Mouse (Mus musculus): ENCODE measurements at regions not wholly inside any gene's neighbourhood (a gene's known extent, or its start where the extent isn't known, plus 50 kb on each side); places are given as distances from the start of the nearest gene placed in this dataset.
A peak's percentile ranks its signal among the peaks of the same experiment; 100 is the strongest.

DNA sequence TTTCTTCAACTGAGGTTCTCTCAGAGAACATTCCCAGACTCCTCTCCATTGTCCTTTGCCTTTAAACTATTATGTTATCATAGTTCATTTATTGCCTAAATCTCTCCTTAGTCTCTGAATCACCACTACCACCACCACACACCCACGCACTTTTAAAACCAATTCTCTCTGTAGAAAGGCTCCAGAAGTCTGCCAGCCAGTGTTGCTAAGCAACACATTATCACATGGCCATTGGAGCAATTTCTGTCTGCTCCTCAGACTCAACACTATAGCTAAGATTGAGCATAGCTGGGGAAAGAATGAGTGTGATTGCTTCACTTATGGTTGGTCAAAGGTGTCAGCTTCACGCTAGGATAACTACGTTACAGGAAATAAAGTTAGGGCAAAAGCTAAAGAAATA is 59.3 kb downstream of the Trap1a start:
- H3K4me3 ChIP-seq (ENCODE audit: low read depth, low read length): no peak overlapping the region
- H3K9ac ChIP-seq (ENCODE audit: low read length): no peak overlapping the region
- no peaks in the 10 kb centered on the region for H3K36me3 ChIP-seq (ENCODE audit: control insufficient read depth, insufficient read depth, low read length)
- DNase-seq (ENCODE audit: low spot score) (no peak), ATAC-seq (ENCODE audit: low FRiP score, low TSS enrichment) (no peak)
- H3K4me2 ChIP-seq (replicated peaks; ENCODE audit: low read depth): no peak overlapping the region
- H3K27me3 ChIP-seq (ENCODE audit: control insufficient read depth, insufficient read depth, low read length): no peaks in the 10 kb centered on the region
- WGBS: 67% methylated on average over 3 of the region's 3 CpGs
- no peaks in the 10 kb centered on the region for H3K9me3 ChIP-seq (ENCODE audit: control insufficient read depth, low read length)
- H3K27ac ChIP-seq (replicated peaks): no peak overlapping the region
- TF ChIP-seq EP300 (optimal IDR thresholded peaks at IDR 0.05): no peak
- no peak for TF ChIP-seq CTCF (IDR thresholded peaks at IDR 0.05; ENCODE audit: low read depth)
- no peaks in the 10 kb centered on the region for H3K4me1 ChIP-seq (replicated peaks; ENCODE audit: control insufficient read depth, insufficient read depth)

DNA sequence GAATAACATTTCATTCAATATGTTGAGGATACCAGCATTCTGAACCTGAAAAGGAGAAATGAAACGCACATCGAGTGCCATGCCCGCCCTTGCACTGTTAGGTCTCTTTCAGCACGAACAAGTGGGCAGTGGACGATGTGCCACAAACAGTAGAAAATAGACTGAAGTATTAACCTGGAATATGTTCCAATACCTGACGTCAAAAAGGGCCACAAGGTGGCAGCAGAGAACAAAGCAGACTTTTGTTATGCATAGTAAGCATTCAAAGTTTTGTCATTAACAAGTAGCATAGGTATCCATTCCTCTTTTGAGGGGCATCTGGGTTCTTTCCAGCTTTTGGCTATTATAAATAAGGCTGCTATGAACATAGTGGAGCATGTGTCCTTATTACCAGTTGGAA is 63.5 kb upstream of the D330045A20Rik start:
- ATAC-seq (ENCODE audit: low FRiP score, low TSS enrichment) (no peak), DNase-seq (ENCODE audit: low spot score) (peak; percentile 69)
- Histone ChIP-seq H3K9ac (ENCODE audit: low read length) (no peak overlapping the region), H3K27me3 (ENCODE audit: control insufficient read depth, insufficient read depth, low read length) (no peaks in the 10 kb centered on the region), H3K36me3 (ENCODE audit: control insufficient read depth, insufficient read depth, low read length) (no peaks in the 10 kb centered on the region), H3K4me1 (replicated peaks; ENCODE audit: control insufficient read depth, insufficient read depth) (no peaks in the 10 kb centered on the region), H3K9me3 (ENCODE audit: control insufficient read depth, low read length) (no peaks in the 10 kb centered on the region), H3K4me3 (ENCODE audit: low read depth, low read length) (no peak overlapping the region), H3K4me2 (replicated peaks; ENCODE audit: low read depth) (no peak overlapping the region), H3K27ac (replicated peaks) (no peak overlapping the region)
- WGBS: 46% methylated on average over 6 of the region's 6 CpGs
- peak; percentile 79 for TF ChIP-seq CTCF (IDR thresholded peaks at IDR 0.05; ENCODE audit: low read depth)
- TF ChIP-seq EP300 (optimal IDR thresholded peaks at IDR 0.05): no peak

DNA sequence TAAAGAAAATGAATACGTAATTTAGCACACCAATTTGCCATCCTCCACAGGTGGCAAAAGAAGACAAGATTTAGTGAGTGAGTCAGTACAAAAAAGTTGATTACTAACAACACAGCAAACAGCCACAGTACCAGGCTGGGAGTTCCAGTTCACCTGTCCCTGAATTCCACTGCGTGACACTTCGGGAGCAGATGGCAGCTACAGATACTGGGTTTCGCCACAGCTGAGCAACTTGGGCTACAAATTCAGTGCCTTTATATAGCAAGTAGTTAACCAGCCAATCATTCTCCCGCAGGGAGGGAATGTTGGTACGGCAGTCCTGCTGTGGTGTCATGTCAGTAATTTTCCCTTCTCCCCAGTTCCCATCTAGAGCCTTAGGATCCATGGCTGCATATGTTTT is 60.3 kb upstream of the D330045A20Rik start:
- DNase-seq (ENCODE audit: low spot score) (no peak), ATAC-seq (ENCODE audit: low FRiP score, low TSS enrichment) (no peak)
- no peak overlapping the region for H3K9ac ChIP-seq (ENCODE audit: low read length)
- H3K4me3 ChIP-seq (ENCODE audit: low read depth, low read length): no peak overlapping the region
- no peak for TF ChIP-seq EP300 (optimal IDR thresholded peaks at IDR 0.05)
- no peak for TF ChIP-seq CTCF (IDR thresholded peaks at IDR 0.05; ENCODE audit: low read depth)
- H3K36me3 ChIP-seq (ENCODE audit: control insufficient read depth, insufficient read depth, low read length): no peaks in the 10 kb centered on the region
- H3K4me1 ChIP-seq (replicated peaks; ENCODE audit: control insufficient read depth, insufficient read depth): no peaks in the 10 kb centered on the region
- H3K27me3 ChIP-seq (ENCODE audit: control insufficient read depth, insufficient read depth, low read length): no peaks in the 10 kb centered on the region
- no peak overlapping the region for H3K27ac ChIP-seq (replicated peaks)
- no peaks in the 10 kb centered on the region for H3K9me3 ChIP-seq (ENCODE audit: control insufficient read depth, low read length)
- 77% methylated on average over 6 of the region's 6 CpGs for WGBS
- H3K4me2 ChIP-seq (replicated peaks; ENCODE audit: low read depth): no peak overlapping the region

DNA sequence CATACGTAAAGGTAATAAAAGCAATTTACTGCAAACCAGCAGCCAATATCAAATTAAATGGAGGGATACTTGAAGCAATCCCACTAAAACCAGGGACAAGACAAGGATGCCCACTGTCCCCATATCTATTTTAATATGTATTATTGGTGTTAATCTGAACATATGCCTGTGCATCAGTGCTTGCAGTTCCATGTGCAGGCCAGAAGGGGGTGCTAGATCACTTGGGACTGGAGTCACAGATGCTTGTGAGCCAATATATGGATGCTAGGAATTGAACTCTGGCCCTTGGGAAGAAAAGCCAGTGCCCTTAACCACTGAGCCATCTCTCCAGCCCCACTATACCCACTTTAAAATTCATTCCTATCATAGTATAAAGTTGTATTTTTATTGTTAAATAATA is 55.9 kb upstream of the D330045A20Rik start:
- TF ChIP-seq CTCF (IDR thresholded peaks at IDR 0.05; ENCODE audit: low read depth) (peak; percentile 61), EP300 (optimal IDR thresholded peaks at IDR 0.05) (no peak)
- Histone ChIP-seq H3K9ac (ENCODE audit: low read length) (no peak overlapping the region), H3K4me1 (replicated peaks; ENCODE audit: control insufficient read depth, insufficient read depth) (no peaks in the 10 kb centered on the region), H3K36me3 (ENCODE audit: control insufficient read depth, insufficient read depth, low read length) (no peaks in the 10 kb centered on the region), H3K9me3 (ENCODE audit: control insufficient read depth, low read length) (no peaks in the 10 kb centered on the region), H3K4me3 (ENCODE audit: low read depth, low read length) (no peak overlapping the region), H3K4me2 (replicated peaks; ENCODE audit: low read depth) (no peak overlapping the region), H3K27ac (replicated peaks) (no peak overlapping the region), H3K27me3 (ENCODE audit: control insufficient read depth, insufficient read depth, low read length) (no peaks in the 10 kb centered on the region)
- 97% methylated on average over 1 of the region's 1 CpGs for WGBS
- ATAC-seq (ENCODE audit: low FRiP score, low TSS enrichment) (no peak), DNase-seq (ENCODE audit: low spot score) (no peak)

Data from stomach, postnatal 0 days (tissue).